In the genomic region with DNA sequence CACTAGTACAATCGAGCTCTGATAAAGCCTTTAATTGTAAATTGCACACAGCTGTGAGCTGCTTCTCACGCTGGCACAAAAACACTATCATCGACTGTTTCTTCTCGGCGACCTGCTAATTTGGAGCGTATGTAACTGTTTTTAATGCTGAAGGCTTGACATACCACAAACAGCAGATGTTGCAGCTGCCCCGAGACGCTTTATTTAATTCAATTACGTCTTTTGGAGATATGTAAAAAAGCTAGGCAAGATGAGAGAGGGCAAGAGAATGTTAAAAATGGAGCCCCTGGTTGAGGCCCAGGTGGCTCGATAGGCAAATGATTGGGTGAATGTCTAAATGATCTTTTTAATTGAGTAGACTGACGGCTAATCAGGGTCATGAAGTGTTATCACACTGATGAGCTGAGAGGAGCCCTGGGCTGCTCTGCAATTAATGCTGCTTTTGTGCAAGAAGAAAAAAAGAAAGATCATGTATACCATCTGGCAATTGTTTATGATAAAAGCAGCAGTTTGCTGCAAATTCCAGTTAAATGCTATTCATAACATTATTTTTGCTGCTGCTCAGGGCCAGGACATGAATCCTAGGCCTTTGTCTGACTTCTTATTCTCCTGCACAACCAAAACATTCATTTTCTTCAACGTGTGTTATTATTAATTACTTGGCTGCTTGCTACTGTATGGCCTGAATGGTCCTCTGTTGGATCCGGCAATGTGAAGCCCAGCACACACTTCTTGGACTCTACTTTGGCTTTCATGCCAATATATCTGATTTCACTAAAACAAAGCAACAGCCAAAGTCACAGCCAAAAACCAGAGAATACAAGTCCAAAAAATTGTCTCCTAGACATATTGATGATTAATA, we compare ENCODE assay signal across 10 mouse cellular contexts.
DNase-seq lines count a peak whose midpoint lies in the region; ATAC-seq lines count a peak whose summit lies in the region.
"Had no signal": no experiment of that assay in that cellular context is flagged by ENCODE, and none has a peak within 500 bp of the region (broad histone marks: within the 10 kb centered on the region; RNA-seq: fewer than 3 reads in every experiment).

No protein-coding gene starts in this region.

- H3K4me2 ChIP-seq in lung, embryonic 15.5 days: no peak overlapping the region
- H3K4me2 ChIP-seq in embryonic facial prominence, embryonic 13.5 days: peak overlapping the region; percentile 5; the same call in 1 of the 2 replicates
- H3K4me2 ChIP-seq in hindbrain, embryonic 12.5 days (replicated peaks): peak overlapping the region; percentile 32
- H3K4me2 ChIP-seq in neural tube, embryonic 15.5 days: peak overlapping the region; percentile 31
- H3K4me2 ChIP-seq in heart, embryonic 12.5 days: no peak overlapping the region

- no peak overlapping the region for H3K4me3 ChIP-seq in lung, embryonic 15.5 days
- H3K4me3 ChIP-seq in embryonic facial prominence, embryonic 13.5 days: no peak overlapping the region
- H3K4me3 ChIP-seq in hindbrain, embryonic 12.5 days: no peak overlapping the region
- no peak overlapping the region for H3K4me3 ChIP-seq in neural tube, embryonic 15.5 days (replicated peaks)
- H3K4me3 ChIP-seq in heart, embryonic 12.5 days: no peak overlapping the region

- no peak overlapping the region for H3K27ac ChIP-seq in lung, embryonic 15.5 days
- H3K27ac ChIP-seq in embryonic facial prominence, embryonic 13.5 days: no peak overlapping the region
- no peak overlapping the region; the same call in 1 of the 2 replicates for H3K27ac ChIP-seq in hindbrain, embryonic 12.5 days
- H3K27ac ChIP-seq in neural tube, embryonic 15.5 days (replicated peaks): peak overlapping the region; percentile 23
- no peak overlapping the region for H3K27ac ChIP-seq in heart, embryonic 12.5 days (ENCODE audit: poor library complexity, severe bottlenecking)

- DNase-seq in lung, postnatal 25 days (ENCODE audit: low spot score): no peak
- no peak for DNase-seq in heart, postnatal 10 days
- DNase-seq in frontal cortex, postnatal 14 days (ENCODE audit: low spot score in 2 of 2): no peak
- DNase-seq: adrenal gland, postnatal 10 days; lung, postnatal 10 days had no signal

- H3K9me3 ChIP-seq in lung, embryonic 15.5 days: no peaks in the 10 kb centered on the region
- H3K9me3 ChIP-seq in embryonic facial prominence, embryonic 13.5 days: no peaks in the 10 kb centered on the region
- H3K9me3 ChIP-seq in hindbrain, embryonic 12.5 days (replicated peaks): no peaks in the 10 kb centered on the region
- no peaks in the 10 kb centered on the region for H3K9me3 ChIP-seq in neural tube, embryonic 15.5 days (replicated peaks)
- no peaks in the 10 kb centered on the region for H3K9me3 ChIP-seq in heart, embryonic 12.5 days (replicated peaks)

- peak; percentile 76; the same call in 1 of the 2 replicates for ATAC-seq in lung, embryonic 15.5 days (ENCODE audit: borderline replicate concordance, extremely low read depth, low FRiP score, low TSS enrichment)
- no peak for ATAC-seq in embryonic facial prominence, embryonic 13.5 days (ENCODE audit: insufficient number of reproducible peaks, insufficient read depth, low FRiP score, low TSS enrichment, low read depth)
- peak; percentile 94 for ATAC-seq in hindbrain, embryonic 12.5 days (ENCODE audit: low FRiP score)
- peak; percentile 75; the same call in 1 of the 2 replicates for ATAC-seq in neural tube, embryonic 15.5 days (ENCODE audit: low FRiP score)
- ATAC-seq in heart, embryonic 12.5 days (ENCODE audit: insufficient number of reproducible peaks, low FRiP score): no peak

- H3K27me3 ChIP-seq in lung, embryonic 15.5 days: no peaks in the 10 kb centered on the region
- H3K27me3 ChIP-seq in embryonic facial prominence, embryonic 13.5 days: no peaks in the 10 kb centered on the region
- no peaks in the 10 kb centered on the region for H3K27me3 ChIP-seq in hindbrain, embryonic 12.5 days
- H3K27me3 ChIP-seq in neural tube, embryonic 15.5 days (replicated peaks): no peaks in the 10 kb centered on the region
- H3K27me3 ChIP-seq in heart, embryonic 12.5 days (replicated peaks): no peaks in the 10 kb centered on the region

- H3K9ac ChIP-seq in lung, embryonic 15.5 days: no peak overlapping the region
- no peak overlapping the region for H3K9ac ChIP-seq in embryonic facial prominence, embryonic 13.5 days
- H3K9ac ChIP-seq in hindbrain, embryonic 12.5 days: no peak overlapping the region
- no peak overlapping the region for H3K9ac ChIP-seq in neural tube, embryonic 15.5 days (replicated peaks)
- no peak overlapping the region for H3K9ac ChIP-seq in heart, embryonic 12.5 days

- 37% methylated on average over 13 of the region's 13 CpGs for WGBS in lung, embryonic 15.5 days
- WGBS in embryonic facial prominence, embryonic 13.5 days: 15% methylated on average over 13 of the region's 13 CpGs
- 34% methylated on average over 13 of the region's 13 CpGs for WGBS in hindbrain, embryonic 12.5 days
- 21% methylated on average over 13 of the region's 13 CpGs for WGBS in neural tube, embryonic 15.5 days
- 68% methylated on average over 13 of the region's 13 CpGs for WGBS in heart, embryonic 12.5 days

- intact Hi-C loops in heart, postnatal 10 days (cut with DNase I): no loop called here

- no peaks in the 10 kb centered on the region for H3K4me1 ChIP-seq in lung, embryonic 15.5 days
- H3K4me1 ChIP-seq in embryonic facial prominence, embryonic 13.5 days: peaks cover 9% of the 10 kb centered on the region; the same call in 1 of the 2 replicates
- H3K4me1 ChIP-seq in hindbrain, embryonic 12.5 days: 0 out of 2 replicates have a peak, but pooled peaks cover 8% of the 10 kb centered on the region
- peaks cover 7% of the 10 kb centered on the region; the same call in 1 of the 2 replicates for H3K4me1 ChIP-seq in neural tube, embryonic 15.5 days
- no peaks in the 10 kb centered on the region for H3K4me1 ChIP-seq in heart, embryonic 12.5 days (replicated peaks)

- H3K36me3 ChIP-seq in lung, embryonic 15.5 days: no peaks in the 10 kb centered on the region
- no peaks in the 10 kb centered on the region for H3K36me3 ChIP-seq in embryonic facial prominence, embryonic 13.5 days
- no peaks in the 10 kb centered on the region for H3K36me3 ChIP-seq in hindbrain, embryonic 12.5 days
- no peaks in the 10 kb centered on the region for H3K36me3 ChIP-seq in neural tube, embryonic 15.5 days
- no peaks in the 10 kb centered on the region for H3K36me3 ChIP-seq in heart, embryonic 12.5 days

Comparison
In these comparisons a context has a peak if more than half of its experiments do, and no peak if none do; other contexts are left out.
1. ATAC-seq: peak in lung, embryonic 15.5 days (single experiment), hindbrain, embryonic 12.5 days (single experiment) and neural tube, embryonic 15.5 days (single experiment); none in embryonic facial prominence, embryonic 13.5 days (single experiment) and heart, embryonic 12.5 days (single experiment).
2. H3K4me2 ChIP-seq: peak in embryonic facial prominence, embryonic 13.5 days (single experiment), hindbrain, embryonic 12.5 days (single experiment) and neural tube, embryonic 15.5 days (single experiment); none in lung, embryonic 15.5 days (single experiment) and heart, embryonic 12.5 days (single experiment).